ENCODE assay signal across 10 mouse cellular contexts in genomic region chr3:87770280-87770679, GRCm38 (mm10). TPM values are rescaled to one million over a fixed set of nuclear protein-coding genes. Genes with fewer than 3 reads are reported as not detected.
A peak's percentile ranks its signal among the peaks of the same experiment; 100 is the strongest.
DNase-seq lines count a peak whose midpoint lies in the region; ATAC-seq and TF ChIP-seq lines count a peak whose summit lies in the region.
"Had no signal": no experiment of that assay in that cellular context is flagged by ENCODE, and none has a peak within 500 bp of the region (broad histone marks: within the 10 kb centered on the region; RNA-seq: fewer than 3 reads in every experiment).

No protein-coding gene starts in this region.

- under 1% methylated on average over 4 of the region's 4 CpGs for WGBS in intestine, postnatal 0 days
- WGBS in intestine, embryonic 16.5 days: 2% methylated on average over 4 of the region's 4 CpGs
- WGBS in limb, embryonic 14.5 days: under 1% methylated on average over 4 of the region's 4 CpGs
- WGBS in stomach, postnatal 0 days: under 1% methylated on average over 4 of the region's 4 CpGs

- H3K9me3 ChIP-seq in intestine, postnatal 0 days (ENCODE audit: control insufficient read depth): no peaks in the 10 kb centered on the region
- H3K9me3 ChIP-seq in intestine, embryonic 16.5 days (ENCODE audit: control insufficient read depth, low read length): no peaks in the 10 kb centered on the region
- no peaks in the 10 kb centered on the region for H3K9me3 ChIP-seq in G1E (replicated peaks)
- H3K9me3 ChIP-seq in limb, embryonic 14.5 days (ENCODE audit: control insufficient read depth, low read length): no peaks in the 10 kb centered on the region
- H3K9me3 ChIP-seq in stomach, postnatal 0 days (ENCODE audit: control insufficient read depth, low read length): no peaks in the 10 kb centered on the region
- H3K9me3 ChIP-seq: limb, embryonic 15.5 days had no signal

- H3K79me2 ChIP-seq in C2C12 (ENCODE audit: control insufficient read depth, insufficient read depth): no peaks in the 10 kb centered on the region

- H3K27me3 ChIP-seq in intestine, postnatal 0 days (replicated peaks; ENCODE audit: control insufficient read depth, insufficient read depth, low read length): no peaks in the 10 kb centered on the region
- no peaks in the 10 kb centered on the region for H3K27me3 ChIP-seq in intestine, embryonic 16.5 days (replicated peaks; ENCODE audit: control insufficient read depth, insufficient read depth, low read length)
- peaks cover 37% of the 10 kb centered on the region for H3K27me3 ChIP-seq in C2C12 (ENCODE audit: control insufficient read depth, insufficient read depth, insufficient read length)
- peaks cover 46% of the 10 kb centered on the region for H3K27me3 ChIP-seq in G1E (ENCODE audit: insufficient read depth, low read length)
- no peaks in the 10 kb centered on the region for H3K27me3 ChIP-seq in limb, embryonic 14.5 days (ENCODE audit: control insufficient read depth, insufficient read depth, low read length)
- H3K27me3 ChIP-seq in stomach, postnatal 0 days (ENCODE audit: control insufficient read depth, insufficient read depth, low read length): no peaks in the 10 kb centered on the region; the same call in 1 of the 2 replicates

- DNase-seq in G1E (ENCODE audit: low spot score): peak; percentile 28
- peak; percentile 77 for DNase-seq in embryo, embryonic 10 days (ENCODE audit: low spot score)
- DNase-seq in limb, embryonic 14.5 days (ENCODE audit: low spot score): peak; percentile 69
- no peak for DNase-seq in stomach, postnatal 0 days (ENCODE audit: low spot score)

- no peak overlapping the region for H3K9ac ChIP-seq in intestine, postnatal 0 days (ENCODE audit: low read depth, low read length)
- no peak overlapping the region for H3K9ac ChIP-seq in intestine, embryonic 16.5 days (ENCODE audit: low read depth, low read length)
- no peak overlapping the region for H3K9ac ChIP-seq in limb, embryonic 14.5 days (ENCODE audit: low read depth, low read length, severe bottlenecking)
- H3K9ac ChIP-seq in stomach, postnatal 0 days (ENCODE audit: low read length): no peak overlapping the region
- H3K9ac ChIP-seq: limb, embryonic 15.5 days had no signal

- TF ChIP-seq EP300 in stomach, postnatal 0 days (optimal IDR thresholded peaks at IDR 0.05): no peak

- no peaks in the 10 kb centered on the region for H3K79me3 ChIP-seq in C2C12 (ENCODE audit: low read depth)

- no peak for ATAC-seq in intestine, postnatal 0 days
- no peak for ATAC-seq in intestine, embryonic 16.5 days
- ATAC-seq in G1E (ENCODE audit: extremely low read depth, insufficient number of reproducible peaks, low FRiP score, poor library complexity, severe bottlenecking): no peak
- ATAC-seq in limb, embryonic 14.5 days (ENCODE audit: low FRiP score, low read depth): no peak
- no peak for ATAC-seq in stomach, postnatal 0 days (ENCODE audit: low FRiP score, low TSS enrichment)
- no peak for ATAC-seq in monocyte, adult 5-6 weeks (replicated peaks; ENCODE audit: insufficient number of reproducible peaks, low FRiP score, low TSS enrichment, poor library complexity, severe bottlenecking)

- no peaks in the 10 kb centered on the region for H3K4me1 ChIP-seq in intestine, postnatal 0 days (replicated peaks; ENCODE audit: control insufficient read depth, insufficient read depth, low read length)
- peaks cover 24% of the 10 kb centered on the region for H3K4me1 ChIP-seq in intestine, embryonic 16.5 days (ENCODE audit: control insufficient read depth, insufficient read depth, low read length)
- peaks cover 3% of the 10 kb centered on the region for H3K4me1 ChIP-seq in G1E (ENCODE audit: insufficient read depth, low read depth, low read length)
- peaks cover 16% of the 10 kb centered on the region for H3K4me1 ChIP-seq in limb, embryonic 14.5 days (ENCODE audit: control insufficient read depth, insufficient read depth, low read length)
- H3K4me1 ChIP-seq in stomach, postnatal 0 days (replicated peaks; ENCODE audit: control insufficient read depth, insufficient read depth): no peaks in the 10 kb centered on the region

- H3K36me3 ChIP-seq in intestine, postnatal 0 days (ENCODE audit: control insufficient read depth, insufficient read depth): no peaks in the 10 kb centered on the region
- H3K36me3 ChIP-seq in intestine, embryonic 16.5 days (ENCODE audit: control insufficient read depth, insufficient read depth, low read length): no peaks in the 10 kb centered on the region
- H3K36me3 ChIP-seq in C2C12 (ENCODE audit: control insufficient read depth, insufficient read depth): no peaks in the 10 kb centered on the region
- H3K36me3 ChIP-seq in G1E (replicated peaks): no peaks in the 10 kb centered on the region
- H3K36me3 ChIP-seq in limb, embryonic 14.5 days (ENCODE audit: control insufficient read depth, insufficient read depth, low read length): no peaks in the 10 kb centered on the region
- no peaks in the 10 kb centered on the region for H3K36me3 ChIP-seq in stomach, postnatal 0 days (ENCODE audit: control insufficient read depth, insufficient read depth, low read length)
- H3K36me3 ChIP-seq: limb, embryonic 15.5 days had no signal

- no peak overlapping the region for H3K4me2 ChIP-seq in intestine, postnatal 0 days (replicated peaks; ENCODE audit: low read depth)
- no peak overlapping the region for H3K4me2 ChIP-seq in intestine, embryonic 16.5 days (ENCODE audit: low read depth, low read length)
- no peak overlapping the region for H3K4me2 ChIP-seq in limb, embryonic 14.5 days (replicated peaks; ENCODE audit: low read depth, low read length, severe bottlenecking)
- no peak overlapping the region for H3K4me2 ChIP-seq in stomach, postnatal 0 days (replicated peaks; ENCODE audit: low read depth)
- H3K4me2 ChIP-seq: limb, embryonic 15.5 days had no signal

- TF ChIP-seq CTCF in intestine, postnatal 0 days (IDR thresholded peaks at IDR 0.05; ENCODE audit: low read depth): peak; percentile 92
- TF ChIP-seq CTCF in C2C12 (IDR thresholded peaks at IDR 0.05; ENCODE audit: control insufficient read depth, insufficient read depth, insufficient read length): peak; percentile 39
- TF ChIP-seq CTCF in G1E (IDR thresholded peaks at IDR 0.05; ENCODE audit: low read depth, low read length): peak; percentile 76
- peak; percentile 94 for TF ChIP-seq CTCF in stomach, postnatal 0 days (IDR thresholded peaks at IDR 0.05; ENCODE audit: low read depth)

- H3K4me3 ChIP-seq in intestine, postnatal 0 days (ENCODE audit: low read depth, low read length): no peak overlapping the region
- no peak overlapping the region for H3K4me3 ChIP-seq in intestine, embryonic 16.5 days (ENCODE audit: low read length)
- no peak overlapping the region for H3K4me3 ChIP-seq in C2C12 (ENCODE audit: insufficient read depth, poor library complexity, severe bottlenecking)
- no peak overlapping the region for H3K4me3 ChIP-seq in G1E (ENCODE audit: low read depth, low read length)
- no peak overlapping the region for H3K4me3 ChIP-seq in limb, embryonic 14.5 days (replicated peaks; ENCODE audit: low read length)
- no peak overlapping the region for H3K4me3 ChIP-seq in stomach, postnatal 0 days (ENCODE audit: low read depth, low read length)
- H3K4me3 ChIP-seq: erythroblast, embryonic 14.5 days; limb, embryonic 15.5 days had no signal

- H3K27ac ChIP-seq in intestine, postnatal 0 days (ENCODE audit: low read depth, low read length): no peak overlapping the region
- H3K27ac ChIP-seq in intestine, embryonic 16.5 days (ENCODE audit: low read length): no peak overlapping the region
- H3K27ac ChIP-seq in limb, embryonic 14.5 days (replicated peaks; ENCODE audit: low read depth, low read length): no peak overlapping the region
- no peak overlapping the region for H3K27ac ChIP-seq in stomach, postnatal 0 days (replicated peaks)
- H3K27ac ChIP-seq: limb, embryonic 15.5 days had no signal

- no peak for TF ChIP-seq POLR2A in limb, embryonic 14.5 days (IDR thresholded peaks at IDR 0.05; ENCODE audit: borderline replicate concordance, extremely low read depth, insufficient read depth, insufficient read length)

- no peak overlapping the region for H3ac ChIP-seq in C2C12 (ENCODE audit: control insufficient read depth, insufficient read length, low read depth)

RNA-seq across cellular contexts. Expression of gene Lrrc71, which starts 21.9 kb away (rescaled TPM):
- 0.23 and 0.34 TPM in 2 replicates for polyA plus RNA-seq in intestine, postnatal 0 days (2015; fragmentation: Nextera tagmentation; extraction: Ambion mirVana)
- 0.39 and 0.58 TPM in 2 replicates for polyA plus RNA-seq in intestine, embryonic 16.5 days (2015; fragmentation: Nextera tagmentation; extraction: Ambion mirVana)
- polyA plus RNA-seq in C2C12 (2012; fragmentation: generic; extraction: Trizol) (0.08 TPM), G1E (2012) (not detected in 2 replicates)
- total RNA-seq in G1E (2014; fragmentation: Nextera tagmentation) (not detected in 2 replicates), G1E (2017) (0.23 and 0.33 TPM in 2 replicates)
- 0.28 and 0.52 TPM in 2 replicates for polyA plus RNA-seq in limb, embryonic 14.5 days (2012; rRNA removed)
- 0.33 and 0.83 TPM in 2 replicates for polyA plus RNA-seq in limb, embryonic 14.5 days (2014; fragmentation: Nextera tagmentation; extraction: Ambion mirVana)
- polyA plus RNA-seq in stomach, postnatal 0 days (2015; fragmentation: Nextera tagmentation; extraction: Ambion mirVana): 0.29 and 0.38 TPM in 2 replicates
- 0.39 to 1.2 TPM (median 0.53 TPM) in 3 replicates for total RNA-seq in monocyte, adult 5-6 weeks (2017)
- polyA plus RNA-seq: erythroblast, embryonic 14.5 days had no signal

RNA-seq across cellular contexts. Expression of gene Ntrk1, which starts 24.7 kb away (rescaled TPM):
- 0.16 and 0.18 TPM in 2 replicates for polyA plus RNA-seq in intestine, postnatal 0 days (2015; fragmentation: Nextera tagmentation; extraction: Ambion mirVana)
- polyA plus RNA-seq in intestine, embryonic 16.5 days (2015; fragmentation: Nextera tagmentation; extraction: Ambion mirVana): 1.4 and 1.6 TPM in 2 replicates
- polyA plus RNA-seq in C2C12 (2012; fragmentation: generic; extraction: Trizol) (not detected), G1E (2012) (not detected in 2 replicates)
- total RNA-seq in G1E (2014; fragmentation: Nextera tagmentation) (not detected in 2 replicates), G1E (2017) (not detected in 2 replicates)
- polyA plus RNA-seq in limb, embryonic 14.5 days (2012; rRNA removed): 2.7 and 3.7 TPM in 2 replicates
- polyA plus RNA-seq in limb, embryonic 14.5 days (2014; fragmentation: Nextera tagmentation; extraction: Ambion mirVana): 1.3 and 2.1 TPM in 2 replicates
- 0.39 and 0.41 TPM in 2 replicates for polyA plus RNA-seq in stomach, postnatal 0 days (2015; fragmentation: Nextera tagmentation; extraction: Ambion mirVana)
- 0.32 TPM in 1 of 3 replicates, not detected in the others for total RNA-seq in monocyte, adult 5-6 weeks (2017)
- polyA plus RNA-seq: erythroblast, embryonic 14.5 days had no signal

RNA-seq across cellular contexts. Expression of gene Insrr, which starts 26.5 kb away (rescaled TPM):
- 0.05 TPM in 2 replicates for polyA plus RNA-seq in intestine, postnatal 0 days (2015; fragmentation: Nextera tagmentation; extraction: Ambion mirVana)
- polyA plus RNA-seq in intestine, embryonic 16.5 days (2015; fragmentation: Nextera tagmentation; extraction: Ambion mirVana): 0.27 and 0.39 TPM in 2 replicates
- not detected for polyA plus RNA-seq in C2C12 (2012; fragmentation: generic; extraction: Trizol)
- total RNA-seq in G1E (2014; fragmentation: Nextera tagmentation): not detected in 2 replicates
- 0.05 and 0.06 TPM in 2 replicates for total RNA-seq in G1E (2017)
- polyA plus RNA-seq in G1E (2012): not detected in 2 replicates
- polyA plus RNA-seq in limb, embryonic 14.5 days (2012; rRNA removed): 1.4 and 1.7 TPM in 2 replicates
- 0.22 and 0.35 TPM in 2 replicates for polyA plus RNA-seq in limb, embryonic 14.5 days (2014; fragmentation: Nextera tagmentation; extraction: Ambion mirVana)
- 0.18 and 0.19 TPM in 2 replicates for polyA plus RNA-seq in stomach, postnatal 0 days (2015; fragmentation: Nextera tagmentation; extraction: Ambion mirVana)
- total RNA-seq in monocyte, adult 5-6 weeks (2017): 0.21 to 0.49 TPM in 2 of 3 replicates, not detected in the other
- polyA plus RNA-seq: erythroblast, embryonic 14.5 days had no signal

RNA-seq across cellular contexts. Expression of gene Pear1, which starts 53.8 kb away (rescaled TPM):
- 7.7 and 10.1 TPM in 2 replicates for polyA plus RNA-seq in intestine, postnatal 0 days (2015; fragmentation: Nextera tagmentation; extraction: Ambion mirVana)
- 22.2 and 22.5 TPM in 2 replicates for polyA plus RNA-seq in intestine, embryonic 16.5 days (2015; fragmentation: Nextera tagmentation; extraction: Ambion mirVana)
- 1.7 TPM for polyA plus RNA-seq in C2C12 (2012; fragmentation: generic; extraction: Trizol)
- total RNA-seq in G1E (2014; fragmentation: Nextera tagmentation): not detected in 2 replicates
- total RNA-seq in G1E (2017): under 0.01 and 0.05 TPM in 2 replicates
- polyA plus RNA-seq in G1E (2012): not detected in 2 replicates
- polyA plus RNA-seq in limb, embryonic 14.5 days (2012; rRNA removed): 47.2 and 65.4 TPM in 2 replicates
- 21.5 and 27.0 TPM in 2 replicates for polyA plus RNA-seq in limb, embryonic 14.5 days (2014; fragmentation: Nextera tagmentation; extraction: Ambion mirVana)
- polyA plus RNA-seq in stomach, postnatal 0 days (2015; fragmentation: Nextera tagmentation; extraction: Ambion mirVana): 6.1 and 6.8 TPM in 2 replicates
- total RNA-seq in monocyte, adult 5-6 weeks (2017): 6.5 to 33.3 TPM (median 10.7 TPM) in 3 replicates

Comparison
In these comparisons a context has a peak if more than half of its experiments do, and no peak if none do; other contexts are left out.
1. CTCF ChIP-seq: peak in every context shown above with its lines; median percentile 94 in stomach, postnatal 0 days; 92 in intestine, postnatal 0 days; 76 in G1E; 39 in C2C12.